Mouse (Mus musculus) midbrain, embryonic 11.5 days (tissue): ENCODE results near the gene Adgrf2. TPM values are rescaled to one million over a fixed set of nuclear protein-coding genes. Genes with fewer than 3 reads are reported as not detected.

Source experiments
- ATAC-seq: fragments of 200-750 bp; cut with Nextera tagmentation; 2 replicates; pipeline ENCODE4 v1.8.0; 2017; ENCODE audit warnings: moderate TSS enrichment, moderate library complexity; ENCODE audit not compliant: low FRiP score
- DNase-seq: peaks from one replicate; pipeline ENCODE4 v3.0.0; 2015; ENCODE audit warnings: low spot score; ENCODE audit errors: missing footprints
- H3K27ac ChIP-seq: fragments of 300-500 bp; sonication (generic); 2 replicates; pipeline ENCODE4 v1.5.1; 2014; ENCODE audit warnings: low read depth, low read length
- H3K27me3 ChIP-seq: fragments of 300-500 bp; sonication (generic); 2 replicates; pipeline ENCODE4 v1.6.1; 2014; ENCODE audit warnings: mild to moderate bottlenecking, low read length, moderate library complexity, mixed read lengths; ENCODE audit not compliant: control insufficient read depth, insufficient read depth
- H3K36me3 ChIP-seq: fragments of 300-500 bp; sonication (generic); 2 replicates; pipeline ENCODE4 v1.6.1; 2014; ENCODE audit warnings: mild to moderate bottlenecking, low read length, moderate library complexity, mixed read lengths; ENCODE audit not compliant: control insufficient read depth, insufficient read depth
- H3K4me1 ChIP-seq: fragments of 300-500 bp; sonication (generic); 2 replicates; pipeline ENCODE4 v1.6.1; 2014; ENCODE audit warnings: low read length; ENCODE audit not compliant: control insufficient read depth, insufficient read depth
- H3K4me2 ChIP-seq: fragments of 300-500 bp; sonication (generic); 2 replicates; pipeline ENCODE4 v1.6.1; 2014; ENCODE audit warnings: mild to moderate bottlenecking, moderate library complexity
- H3K4me3 ChIP-seq: fragments of 300-500 bp; sonication (generic); 2 replicates; pipeline ENCODE4 v1.5.1; 2014; ENCODE audit warnings: low read depth, low read length
- H3K9ac ChIP-seq: fragments of 300-500 bp; sonication (generic); 2 replicates; pipeline ENCODE4 v1.6.1; 2014; ENCODE audit warnings: low read length
- H3K9me3 ChIP-seq: fragments of 300-500 bp; sonication (generic); 2 replicates; pipeline ENCODE4 v1.6.1; 2016; ENCODE audit warnings: low read length; ENCODE audit not compliant: control insufficient read depth
- WGBS: fragments of 180-500 bp; shearing (Covaris S2); extraction: QIAGEN DNeasy Blood & Tissue Kit; methylation state at CpG from one replicate; pipeline ENCODE4 v1.1.7; 2014; 5-methylcytosine and 5-hydroxymethylcytosine counted together
- polyA plus RNA-seq: library from polyadenylated mRNA; unstranded; fragments of >200 nt; fragmentation: Nextera tagmentation; extraction: Ambion mirVana; gene quantifications from 2 replicates; pipeline ENCODE4 v1.2.1, GENCODE M21; 2014

Adgrf2 gene
- polyA plus RNA-seq = 0.08 and 0.10 TPM in 2 replicates

DNA sequence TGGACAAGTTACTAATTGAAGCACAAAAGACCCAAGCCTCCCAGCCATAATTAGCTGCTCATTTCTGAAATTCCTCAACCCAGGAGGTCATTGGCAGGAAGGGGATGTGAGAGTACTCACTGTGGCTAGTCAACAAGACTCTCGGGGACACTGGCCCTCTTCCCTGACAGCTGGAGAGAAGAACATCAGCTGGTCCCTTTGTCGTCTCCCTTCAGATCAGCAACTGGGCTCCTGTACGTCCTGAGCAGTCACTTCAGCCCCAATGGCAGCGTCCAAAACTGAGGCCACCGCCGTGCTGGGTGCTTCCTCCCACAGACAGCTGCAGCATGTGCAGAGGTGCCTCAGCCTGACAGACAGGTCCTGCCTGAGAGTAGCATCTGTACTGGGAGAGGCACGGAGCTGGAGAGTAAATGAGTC, at the start of gene Adgrf2:
Gene Adgrf2, minus strand, starts transcription at position 379 of the 417 bp plus-strand sequence.
- no peak within 1 kb of the TSS for H3K4me3 ChIP-seq
- H3K36me3 ChIP-seq = no peaks in the 10 kb centered on the region
- no peaks in the 10 kb centered on the region for H3K4me1 ChIP-seq
- ATAC-seq = no peak
- no peak within 1 kb of the TSS for H3K9ac ChIP-seq
- H3K4me2 ChIP-seq = no peak within 1 kb of the TSS
- no peaks in the 10 kb centered on the region for H3K9me3 ChIP-seq
- H3K27ac ChIP-seq = no peak within 1 kb of the TSS
- WGBS = 40% methylated on average over 7 of the region's 7 CpGs
- DNase-seq = no peak
- no peaks in the 10 kb centered on the region for H3K27me3 ChIP-seq

GRCm38 (mm10) chr17:42790787-42791186, 48.8 kb upstream of the Adgrf2 start:
- WGBS = 89% methylated on average over 1 of the region's 1 CpGs
- Histone ChIP-seq H3K27ac (no peak overlapping the region), H3K27me3 (no peaks in the 10 kb centered on the region), H3K4me2 (no peak overlapping the region), H3K36me3 (no peaks in the 10 kb centered on the region), H3K9me3 (no peaks in the 10 kb centered on the region), H3K4me3 (no peak overlapping the region), H3K4me1 (no peaks in the 10 kb centered on the region), H3K9ac (no peak overlapping the region)
- ATAC-seq = no peak
- DNase-seq = no peak

GRCm38 (mm10) chr17:42789723-42790122, 47.7 kb upstream of the Adgrf2 start:
- ATAC-seq (no peak), DNase-seq (no peak)
- Histone ChIP-seq H3K27ac (no peak overlapping the region), H3K4me3 (no peak overlapping the region), H3K9ac (no peak overlapping the region), H3K4me1 (no peaks in the 10 kb centered on the region), H3K4me2 (no peak overlapping the region), H3K9me3 (no peaks in the 10 kb centered on the region), H3K27me3 (no peaks in the 10 kb centered on the region), H3K36me3 (no peaks in the 10 kb centered on the region)
- 86% methylated on average over 2 of the region's 2 CpGs for WGBS

DNA sequence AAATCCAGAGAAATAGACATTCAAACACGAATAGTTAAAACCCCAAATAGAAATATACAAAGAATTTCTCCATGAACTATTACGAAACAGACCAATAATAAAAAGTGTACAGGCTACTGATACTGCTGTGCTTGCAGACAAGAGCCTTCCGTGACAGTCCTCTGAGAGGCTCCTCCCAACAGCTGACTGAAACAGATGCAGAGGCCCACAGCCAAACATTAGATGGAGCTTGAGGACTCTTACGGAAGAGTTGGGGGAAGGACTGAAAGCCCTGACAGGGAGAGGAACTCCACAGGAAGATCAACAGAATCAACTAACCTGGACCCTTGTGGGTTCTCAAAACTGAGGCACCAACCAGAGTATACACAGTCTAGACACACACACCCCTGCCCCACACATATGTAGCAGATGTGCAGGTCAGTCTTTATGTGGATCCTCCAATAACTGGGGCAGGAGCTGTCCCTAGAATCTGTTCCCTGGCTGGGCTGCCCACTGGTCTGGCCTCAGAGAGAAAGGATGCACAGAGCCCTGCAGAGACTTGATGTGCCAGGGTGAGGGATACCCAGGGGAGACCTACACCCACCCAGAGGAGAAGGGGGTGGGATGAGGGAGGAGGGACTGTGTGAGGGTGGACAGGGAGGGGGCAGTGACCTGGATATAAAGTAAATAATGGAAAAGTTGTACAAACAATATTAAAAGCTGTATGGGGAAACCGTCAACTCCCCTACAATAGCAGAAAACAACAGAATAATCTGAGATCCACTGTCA, 46.9 kb upstream of the Adgrf2 start:
- 92% methylated on average over 5 of the region's 5 CpGs for WGBS
- Histone ChIP-seq H3K9me3 (no peaks in the 10 kb centered on the region), H3K4me2 (no peak overlapping the region), H3K27ac (no peak overlapping the region), H3K4me1 (no peaks in the 10 kb centered on the region), H3K9ac (no peak overlapping the region), H3K36me3 (no peaks in the 10 kb centered on the region), H3K27me3 (no peaks in the 10 kb centered on the region), H3K4me3 (no peak overlapping the region)
- DNase-seq (no peak), ATAC-seq (peak; percentile 27; the same call in 1 of the 2 replicates)

DNA sequence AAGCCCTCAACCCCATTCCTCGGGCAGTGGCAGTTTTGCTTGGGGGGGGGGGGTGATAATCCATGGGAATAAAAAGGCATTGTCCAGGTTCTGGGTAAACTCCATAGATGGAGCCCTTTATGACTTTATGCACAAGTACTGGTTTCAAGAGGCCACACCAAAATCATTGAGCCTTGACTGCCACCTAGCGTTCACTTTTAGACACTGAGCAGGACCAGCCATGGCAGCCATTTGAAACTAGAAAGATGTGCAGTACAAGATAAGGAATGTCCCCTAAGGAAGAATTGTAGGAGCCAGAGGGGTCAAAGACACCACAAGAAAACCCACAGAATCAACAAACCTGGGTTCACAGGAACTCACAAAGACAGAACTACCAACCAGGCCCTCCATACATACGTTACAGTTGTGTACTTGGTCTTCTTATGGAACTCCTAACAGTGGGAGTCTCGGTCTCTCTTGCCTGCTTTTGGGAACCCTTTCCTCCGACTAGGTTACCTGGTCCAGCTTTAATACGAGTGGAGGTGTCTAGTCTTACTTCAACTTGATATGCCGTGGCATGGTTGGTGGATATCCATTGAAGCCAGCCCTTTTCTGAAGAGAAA, 40.3 kb upstream of the Adgrf2 start:
- ATAC-seq (peak; percentile 91), DNase-seq (peak; percentile 97)
- Histone ChIP-seq H3K4me3 (no peak overlapping the region), H3K27me3 (no peaks in the 10 kb centered on the region), H3K27ac (no peak overlapping the region), H3K9me3 (no peaks in the 10 kb centered on the region), H3K4me2 (no peak overlapping the region), H3K36me3 (no peaks in the 10 kb centered on the region), H3K9ac (no peak overlapping the region), H3K4me1 (no peaks in the 10 kb centered on the region)
- WGBS = 53% methylated on average over 7 of the region's 7 CpGs

DNA sequence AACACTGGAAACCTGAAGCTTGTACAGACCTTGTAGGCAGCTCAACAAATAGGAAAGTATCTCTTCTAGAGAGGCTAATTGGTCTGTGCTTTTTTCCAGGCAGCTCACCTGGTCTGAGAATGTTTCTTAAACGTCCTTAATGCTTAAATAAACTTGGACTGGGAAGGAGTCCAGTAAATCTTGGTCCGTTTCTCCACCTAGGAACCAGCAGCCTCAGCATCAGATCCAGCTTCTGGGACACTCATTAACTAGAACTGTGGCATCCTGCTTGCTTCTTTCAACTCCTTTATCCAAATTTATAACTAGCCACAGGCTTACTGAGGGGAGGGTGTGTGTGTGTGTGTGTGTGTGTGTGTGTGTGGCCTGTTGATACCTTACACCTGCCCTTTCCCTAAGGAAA, 11.8 kb upstream of the Adgrf2 start:
- ATAC-seq (no peak), DNase-seq (no peak)
- no peak overlapping the region for H3K27ac ChIP-seq
- no peaks in the 10 kb centered on the region for H3K4me1 ChIP-seq
- no peaks in the 10 kb centered on the region for H3K27me3 ChIP-seq
- H3K9me3 ChIP-seq = no peaks in the 10 kb centered on the region
- no peak overlapping the region for H3K9ac ChIP-seq
- 61% methylated on average over 2 of the region's 2 CpGs for WGBS
- H3K4me2 ChIP-seq = no peak overlapping the region
- H3K4me3 ChIP-seq = no peak overlapping the region
- no peaks in the 10 kb centered on the region for H3K36me3 ChIP-seq

- no peak overlapping the region for H3K4me2 ChIP-seq
- ATAC-seq (no peak), DNase-seq (no peak)
- no peaks in the 10 kb centered on the region for H3K27me3 ChIP-seq
- no peaks in the 10 kb centered on the region for H3K4me1 ChIP-seq
- H3K4me3 ChIP-seq = no peak overlapping the region
- no peaks in the 10 kb centered on the region for H3K9me3 ChIP-seq
- WGBS = 90% methylated on average over 2 of the region's 2 CpGs
- no peaks in the 10 kb centered on the region for H3K36me3 ChIP-seq
- no peak overlapping the region for H3K9ac ChIP-seq
- no peak overlapping the region for H3K27ac ChIP-seq
These were observed 10.2 kb upstream of the Adgrf2 start for GRCm38 (mm10) chr17:42752173-42752572.

GRCm38 (mm10) chr17:42745657-42746420, 3.9 kb upstream of the Adgrf2 start:
- Histone ChIP-seq H3K27me3 (no peaks in the 10 kb centered on the region), H3K9ac (no peak overlapping the region), H3K9me3 (no peaks in the 10 kb centered on the region), H3K27ac (no peak overlapping the region), H3K4me1 (no peaks in the 10 kb centered on the region), H3K4me3 (no peak overlapping the region), H3K4me2 (no peak overlapping the region), H3K36me3 (no peaks in the 10 kb centered on the region)
- WGBS = 86% methylated on average over 6 of the region's 6 CpGs
- ATAC-seq (no peak), DNase-seq (no peak)

GRCm38 (mm10) chr17:42742823-42743222, 844 bp upstream of the Adgrf2 start:
- H3K4me3 ChIP-seq = no peak overlapping the region
- 92% methylated on average over 3 of the region's 3 CpGs for WGBS
- H3K9me3 ChIP-seq = no peaks in the 10 kb centered on the region
- H3K4me1 ChIP-seq = no peaks in the 10 kb centered on the region
- ATAC-seq (no peak), DNase-seq (no peak)
- no peak overlapping the region for H3K27ac ChIP-seq
- no peak overlapping the region for H3K4me2 ChIP-seq
- H3K36me3 ChIP-seq = no peaks in the 10 kb centered on the region
- H3K9ac ChIP-seq = no peak overlapping the region
- H3K27me3 ChIP-seq = no peaks in the 10 kb centered on the region
